Mouse (Mus musculus) spleen, postnatal 36 days (tissue): Measurements from ENCODE around the gene Wars2.
A peak's percentile ranks its signal among the peaks of the same experiment; 100 is the strongest.

Experiments used
- DNase-seq, 2 experiments: peaks; one replicate each; pipeline ENCODE4 v3.0.0; 2022; ENCODE audit warnings: low spot score in 2 of 2, mixed read lengths in 1 of 2

Wars2 gene

DNA sequence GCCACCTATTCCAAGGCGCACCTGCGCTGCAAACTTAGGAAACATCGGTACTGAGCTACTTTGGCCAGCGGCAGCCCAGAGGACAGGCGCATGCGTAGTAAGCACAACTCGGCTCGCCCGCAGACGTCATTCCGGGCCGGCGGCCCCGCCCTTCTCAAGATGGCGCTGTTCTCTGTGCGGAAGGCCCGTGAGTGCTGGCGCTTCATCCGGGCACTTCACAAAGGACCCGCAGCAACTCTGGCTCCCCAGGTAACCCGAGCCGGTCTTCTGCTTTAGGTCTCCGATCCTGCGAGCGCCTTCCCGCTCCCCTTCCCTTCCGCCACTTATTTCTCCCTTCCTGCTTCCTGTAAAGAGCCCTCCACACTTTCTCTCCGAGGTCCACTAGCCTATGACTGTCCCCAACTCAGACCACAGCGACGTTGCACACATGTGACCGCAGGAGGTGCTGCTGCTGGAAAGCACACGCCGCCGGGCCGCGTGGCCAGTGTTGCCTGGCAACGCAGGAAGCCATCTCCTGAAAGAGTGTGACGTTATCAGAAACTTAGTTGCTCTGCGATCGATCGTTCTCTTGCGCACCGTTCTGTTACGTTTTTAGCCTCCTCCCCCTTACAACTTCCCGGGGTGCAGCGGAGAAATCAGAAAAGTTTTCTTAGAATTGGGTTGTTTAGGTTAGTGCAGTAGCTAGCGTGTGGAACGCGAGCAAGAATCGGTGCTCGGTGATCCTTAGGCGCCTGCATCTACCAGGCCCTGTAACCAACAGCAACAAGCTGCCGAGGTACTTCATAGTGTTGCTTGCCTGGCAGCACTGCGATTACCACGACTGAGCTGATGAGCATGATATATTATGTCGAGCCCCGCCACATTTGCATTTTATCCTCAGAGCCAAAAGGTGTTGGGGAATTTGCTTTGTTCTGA, at the start of gene Wars2:
Wars2 (plus strand) TSS at position 129 of the 915 bp plus-strand sequence.
- DNase-seq, result peak; percentile 88 to 90

DNA sequence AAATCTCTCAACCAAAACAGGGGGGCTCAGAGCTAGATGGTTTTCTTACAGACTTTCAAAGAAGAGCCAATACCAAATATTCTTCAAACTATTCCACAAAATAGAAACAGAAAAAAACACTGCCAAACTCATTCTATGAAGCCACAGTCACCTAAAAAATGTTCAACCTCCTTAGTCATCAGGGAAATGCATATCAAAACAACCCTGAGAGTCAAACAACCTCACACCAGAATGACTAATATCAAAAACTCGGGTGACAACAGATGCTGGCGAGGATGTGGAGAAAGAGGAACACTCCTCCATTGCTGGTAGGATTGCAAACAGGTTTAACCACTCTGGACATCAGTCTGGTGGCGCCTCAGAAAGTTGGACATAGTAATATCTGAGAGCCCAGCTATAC, 44.1 kb upstream of the Wars2 start:
- DNase-seq, result no peak

DNA sequence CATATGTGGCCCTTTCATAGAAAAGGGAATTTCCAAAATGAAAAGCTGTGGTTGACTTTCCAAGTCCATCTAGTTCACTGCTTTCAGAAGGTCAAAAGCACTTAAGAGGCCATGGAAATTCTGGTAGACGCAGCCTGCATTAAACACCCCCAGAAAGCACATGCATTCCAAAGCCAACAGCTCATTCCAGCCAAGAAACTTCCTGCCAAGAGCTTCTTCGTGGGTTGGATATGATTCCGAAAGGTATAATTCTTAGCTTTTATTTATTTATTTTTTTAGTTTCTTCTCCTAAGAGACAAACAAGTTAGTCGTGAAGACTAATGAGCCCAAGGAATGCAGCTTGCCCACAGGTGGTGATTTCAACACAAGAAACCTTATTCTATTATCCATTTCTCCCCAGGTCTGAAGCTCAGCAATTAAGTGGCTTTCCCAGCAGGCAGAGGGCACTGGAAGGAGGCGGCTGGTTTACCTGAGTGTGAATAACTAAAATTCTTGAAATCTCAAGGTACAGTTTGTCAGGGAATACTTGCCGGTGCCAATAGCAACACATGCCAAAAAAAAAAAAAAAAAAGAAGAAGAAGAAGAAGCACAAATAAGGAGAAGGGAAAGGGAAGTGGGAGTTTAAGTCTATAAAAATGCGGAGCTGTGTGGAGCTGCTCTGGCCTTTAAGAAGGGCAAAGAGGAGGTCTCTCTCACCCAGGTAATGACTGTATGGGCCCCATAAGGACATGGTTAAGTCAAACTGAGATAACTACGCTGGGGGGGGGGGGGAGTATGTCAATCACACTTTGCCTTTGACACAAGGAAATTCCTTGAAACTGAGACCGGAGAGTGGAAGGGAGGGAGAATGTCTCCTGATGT, 30.3 kb upstream of the Wars2 start:
- DNase-seq, result no peak

DNA sequence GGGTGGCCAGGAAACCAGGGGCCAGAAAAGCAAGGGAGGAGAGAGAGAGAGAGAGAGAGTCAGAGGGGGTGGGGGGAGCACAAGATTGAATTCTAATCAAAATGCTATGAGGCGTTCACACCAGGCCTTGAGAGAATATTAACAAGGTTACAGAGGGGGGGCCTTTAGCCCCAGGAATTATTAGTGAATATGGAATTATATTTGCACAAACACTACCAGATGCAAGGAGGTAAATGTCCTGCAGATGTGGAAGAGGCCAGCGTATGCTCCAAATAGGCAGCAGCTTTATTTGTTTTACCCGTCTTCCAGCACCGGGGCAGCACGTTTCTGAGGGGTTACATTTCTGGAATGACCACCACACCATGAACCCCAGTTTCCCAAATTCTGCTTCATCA, 29.7 kb upstream of the Wars2 start:
- no peak for DNase-seq

DNA sequence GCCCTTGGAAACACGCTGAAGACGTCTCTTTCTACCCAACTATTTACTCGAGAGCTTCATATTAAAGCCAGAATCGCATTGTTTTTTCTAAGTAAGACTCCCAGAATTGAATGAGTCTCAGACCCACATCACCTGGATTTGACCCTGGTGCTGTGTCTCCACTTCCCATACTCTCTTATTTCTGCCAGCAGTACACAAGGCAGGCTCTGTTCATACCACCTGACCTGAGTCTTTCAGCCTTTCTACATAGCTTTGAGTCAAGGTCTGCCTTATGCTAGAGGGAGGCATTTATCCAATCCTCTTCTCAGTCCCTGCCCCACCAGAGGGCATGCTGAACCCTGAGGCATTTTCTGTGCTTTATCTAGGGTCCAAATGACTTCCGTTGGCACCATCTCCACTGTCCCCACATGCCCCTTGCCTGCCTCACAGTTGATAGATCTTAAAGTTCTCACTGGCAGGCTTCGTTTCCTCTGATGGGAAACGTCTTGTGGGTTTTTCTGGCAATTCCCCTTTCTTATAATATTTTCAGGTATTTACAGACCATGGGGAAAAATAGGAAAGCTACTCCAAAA, 27.5 kb upstream of the Wars2 start:
- DNase-seq, result no peak

DNA sequence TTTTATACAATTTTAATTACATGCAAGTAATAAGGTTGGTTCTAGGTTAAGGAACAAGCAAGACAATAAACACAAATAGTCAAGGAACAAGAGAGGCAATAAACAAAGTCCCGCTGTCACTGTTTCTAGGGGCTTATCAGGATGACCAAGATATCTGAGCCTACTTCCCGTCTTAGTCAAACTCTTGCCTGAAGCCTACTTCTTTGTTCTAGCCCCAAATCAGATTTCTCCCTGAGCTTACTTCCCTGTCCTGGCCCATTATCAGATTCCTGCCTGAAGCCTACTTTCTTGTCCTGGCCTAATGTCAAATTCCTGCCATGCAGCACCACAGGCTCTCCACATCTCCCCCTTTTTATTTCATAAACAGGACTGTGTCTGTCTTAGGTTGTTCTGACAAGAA, 19.9 kb upstream of the Wars2 start:
- DNase-seq, result no peak

DNA sequence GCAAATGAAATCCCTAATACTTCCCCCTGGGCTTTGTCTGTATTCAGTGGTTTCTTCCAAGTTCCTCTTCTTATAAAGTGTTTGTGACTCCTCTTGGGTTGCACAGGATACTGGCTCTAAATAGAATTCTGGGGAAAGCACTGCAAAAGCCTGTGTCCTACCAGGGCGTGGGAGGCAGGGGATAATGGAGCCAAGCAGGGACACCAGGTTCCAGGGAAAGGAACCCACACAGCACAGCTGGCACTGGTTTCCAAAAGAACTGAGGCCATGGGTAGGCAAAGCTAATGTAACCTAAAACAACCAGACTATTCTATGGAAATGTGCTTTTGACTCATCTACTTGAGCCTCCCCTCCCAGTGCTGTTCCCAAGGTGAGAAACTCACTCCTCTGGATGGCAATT, 10.3 kb upstream of the Wars2 start:
- DNase-seq, result no peak

DNA sequence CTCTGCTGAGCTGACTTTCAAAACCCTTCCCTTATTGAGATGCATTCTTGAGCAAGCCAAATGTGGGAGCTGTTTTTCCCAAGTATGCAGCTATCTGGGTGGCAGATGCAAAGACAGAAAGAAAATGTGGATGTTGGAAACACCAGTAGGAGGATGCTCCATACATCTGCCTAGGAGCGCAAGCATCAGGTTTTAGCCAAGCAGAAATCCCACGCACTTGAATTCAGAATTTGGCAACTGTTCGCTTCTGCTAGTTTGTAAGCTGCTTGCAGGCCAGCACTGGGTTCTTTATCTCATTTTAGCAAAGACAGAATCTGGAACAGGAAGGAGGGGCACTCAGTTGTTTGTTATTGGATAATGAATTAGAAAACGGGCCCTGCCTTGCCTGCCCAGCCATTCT, 8.9 kb upstream of the Wars2 start:
- no peak for DNase-seq

DNA sequence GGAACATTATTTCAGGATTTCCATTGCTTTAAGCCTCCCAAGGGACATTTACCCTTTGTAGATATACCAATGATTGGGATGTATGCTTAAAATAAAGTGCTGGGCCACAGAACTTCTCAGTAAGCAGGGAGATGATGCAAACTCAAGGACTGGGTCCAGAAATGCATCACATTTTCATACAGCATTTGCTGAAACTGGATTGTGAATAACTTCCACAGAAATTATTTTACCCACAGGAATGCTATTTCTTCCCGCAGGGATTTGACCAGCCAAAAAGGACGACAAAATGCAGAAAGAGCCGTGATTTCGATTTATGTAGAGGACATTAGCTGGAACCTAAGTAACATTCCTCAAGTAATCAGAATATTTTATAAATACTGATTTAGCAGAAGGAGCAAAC, 7.0 kb upstream of the Wars2 start:
- DNase-seq, result no peak

DNA sequence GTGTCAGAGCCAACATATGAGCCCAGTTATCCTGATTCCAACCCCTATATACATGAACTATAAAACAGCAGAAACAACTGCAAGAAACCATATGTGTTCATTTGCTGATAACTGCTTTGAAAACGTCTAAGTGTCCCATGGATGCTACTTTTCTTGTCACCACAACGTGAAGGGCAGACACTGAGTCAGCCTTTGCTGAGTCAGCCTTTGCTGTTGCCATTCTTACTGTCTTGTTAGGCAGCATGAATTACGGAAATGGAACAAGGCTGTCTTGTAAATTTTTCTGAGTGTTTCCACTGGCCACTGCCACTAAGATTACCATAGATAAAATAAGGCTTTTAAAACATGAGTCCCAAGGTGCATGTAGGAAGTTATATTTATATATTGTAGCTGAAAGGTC, 7.0 kb downstream of the Wars2 start:
- DNase-seq, result no peak

DNA sequence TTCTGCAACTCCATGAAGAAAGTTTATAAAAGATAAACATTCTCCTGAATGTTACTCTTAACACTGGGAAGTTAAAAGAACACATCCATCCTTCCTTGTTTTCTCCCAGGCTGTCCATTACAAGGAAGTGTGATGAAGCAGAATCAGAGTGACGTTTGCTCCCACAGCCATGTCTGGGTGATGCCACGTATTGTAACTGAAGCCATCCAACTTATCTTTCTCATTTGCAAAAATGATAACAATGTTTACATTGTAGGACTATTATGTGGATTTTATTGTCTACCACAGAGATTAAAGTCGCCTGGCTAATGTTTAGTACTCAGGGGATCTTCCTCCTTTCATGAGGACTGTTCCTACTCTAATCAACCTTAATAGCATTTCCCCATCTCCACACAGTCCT, 8.2 kb downstream of the Wars2 start:
- no peak for DNase-seq

DNA sequence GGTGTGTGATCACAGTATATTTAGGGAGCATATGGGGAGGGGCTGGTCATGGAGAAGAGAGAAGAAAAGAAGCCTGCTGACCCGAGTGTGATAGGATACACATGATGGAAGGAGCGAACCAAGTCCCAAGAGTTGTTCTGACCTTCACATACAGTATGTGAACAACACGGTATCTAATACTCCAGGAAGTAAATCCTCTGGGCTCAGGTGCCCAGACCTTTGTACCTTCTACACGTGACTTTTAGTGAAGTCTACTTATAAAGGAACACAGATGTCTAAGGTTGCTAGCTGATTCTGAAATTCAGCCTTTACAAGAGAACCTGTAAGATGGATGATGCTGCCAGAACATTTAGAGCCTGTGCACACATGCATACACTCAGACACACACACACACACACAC, 15.4 kb downstream of the Wars2 start:
- no peak for DNase-seq

DNA sequence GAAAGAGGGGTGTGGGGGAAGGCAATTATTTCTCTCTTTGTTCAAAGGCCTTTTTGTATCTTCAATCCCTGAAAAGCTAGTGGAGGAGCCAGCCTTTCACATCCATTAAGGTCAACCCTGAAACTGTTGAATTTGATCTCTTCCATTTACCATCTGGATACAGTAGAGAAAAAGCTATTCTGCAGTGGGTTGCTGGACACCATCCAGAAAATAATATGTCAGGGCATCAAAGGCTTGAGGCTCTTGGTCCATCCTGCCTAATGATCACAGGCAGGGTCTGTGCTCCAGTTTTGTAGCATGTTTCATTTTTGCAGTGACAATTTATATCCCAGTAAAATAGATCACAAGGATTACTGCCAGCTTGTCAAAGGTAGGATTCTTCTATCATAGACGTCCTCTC, 16.1 kb downstream of the Wars2 start:
- no peak for DNase-seq

DNA sequence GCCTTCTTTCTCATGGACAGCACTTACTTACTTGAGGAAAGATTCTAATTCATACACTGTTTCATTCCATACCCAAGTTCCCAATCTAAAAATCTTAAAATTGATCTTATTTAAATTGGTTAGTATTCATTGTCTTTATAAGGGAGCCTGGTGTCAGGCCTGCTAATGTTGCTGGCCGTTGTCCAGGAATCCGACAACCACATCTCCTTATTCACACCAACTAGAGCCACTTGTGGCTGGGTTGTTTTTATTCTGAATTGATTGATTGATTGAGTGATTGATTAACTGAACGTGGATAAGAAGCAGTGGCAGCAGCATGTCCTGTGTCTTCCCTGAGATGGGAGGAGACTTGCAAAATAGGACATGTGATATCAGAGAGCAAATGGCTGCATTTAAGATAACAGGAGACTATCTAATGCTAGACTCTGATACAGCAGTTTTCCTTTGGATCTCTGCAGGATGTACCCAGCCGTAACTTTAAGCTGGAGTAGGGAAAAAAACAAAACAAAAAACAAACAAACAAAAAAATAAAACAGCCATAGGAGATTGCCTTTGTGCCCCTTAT, 16.7 kb downstream of the Wars2 start:
- no peak for DNase-seq

DNA sequence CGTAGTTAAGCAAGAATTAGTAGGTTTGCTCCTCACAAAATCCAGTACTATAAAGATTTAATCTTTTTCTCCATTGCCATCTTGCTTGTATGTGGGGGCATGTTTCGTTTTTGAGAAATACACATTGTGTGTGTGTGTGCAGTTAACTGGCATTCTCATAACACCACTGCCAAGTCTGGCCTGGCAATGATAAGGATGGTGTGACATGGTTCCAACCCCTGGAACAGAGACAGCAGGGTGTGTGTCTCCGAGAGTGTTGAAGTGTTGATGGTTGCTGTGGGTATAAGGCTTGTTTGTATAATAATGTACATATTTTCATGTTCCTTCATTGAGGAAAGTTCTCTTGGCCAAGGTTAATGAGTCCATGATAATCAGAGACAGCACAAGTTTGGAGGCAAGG, 19.1 kb downstream of the Wars2 start:
- no peak for DNase-seq

DNA sequence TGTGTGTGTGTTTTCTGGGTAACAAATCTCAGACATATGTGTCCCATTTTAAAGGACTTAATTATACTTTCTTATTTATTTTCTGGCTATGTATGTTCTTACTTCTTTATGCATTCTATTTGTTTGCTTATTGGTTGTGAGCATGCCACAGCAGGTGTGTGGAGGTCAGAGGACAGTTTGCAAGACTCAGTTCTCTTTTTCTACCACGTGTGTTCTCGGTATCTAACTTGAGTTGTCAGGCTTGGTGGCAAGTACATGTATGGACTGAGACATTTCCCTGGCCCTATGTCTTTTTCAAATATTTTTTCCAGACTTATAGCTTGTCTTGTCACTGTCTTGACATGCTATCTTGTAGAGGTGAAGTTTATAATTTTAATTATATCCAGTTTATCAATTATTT, 21.3 kb downstream of the Wars2 start:
- DNase-seq, result no peak

DNA sequence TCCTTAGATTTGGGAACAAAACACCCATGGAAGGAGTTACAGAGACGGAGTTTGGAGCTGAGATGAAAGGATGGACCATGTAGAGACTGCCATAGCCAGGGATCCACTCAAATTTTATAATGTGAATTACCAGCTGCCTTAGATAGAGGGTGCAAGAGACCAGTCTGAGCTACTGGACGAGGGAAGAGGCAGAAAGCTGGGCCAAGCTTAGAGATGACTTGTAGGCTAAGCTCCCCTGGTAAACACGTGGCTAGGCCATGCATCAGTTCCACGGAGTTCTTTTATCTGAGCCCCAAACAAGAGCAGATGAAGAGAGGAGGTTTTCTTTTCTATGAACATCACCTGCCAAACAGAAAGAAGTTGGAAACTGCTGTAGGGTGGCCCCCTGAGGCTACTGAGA, 26.9 kb downstream of the Wars2 start:
- DNase-seq, result no peak

DNA sequence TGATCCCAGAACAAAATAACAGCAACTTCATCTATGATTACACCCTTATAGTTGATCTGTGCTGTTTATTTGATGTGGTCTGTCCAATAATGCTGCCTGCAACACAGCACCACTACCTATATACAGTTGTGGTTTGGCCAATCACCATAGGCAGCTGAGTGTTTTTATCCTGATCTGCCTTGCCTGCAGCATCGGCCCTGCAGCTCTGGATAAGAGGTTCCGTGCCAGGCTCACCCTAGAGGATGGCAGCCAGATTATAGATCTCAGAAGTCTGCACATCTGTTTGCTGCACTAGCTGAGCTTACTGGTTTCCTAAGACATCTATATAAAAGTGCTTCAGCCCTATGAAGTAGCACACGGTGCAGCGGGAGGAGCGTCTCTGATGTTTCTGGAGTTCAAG, 32.3 kb downstream of the Wars2 start:
- DNase-seq, result peak; percentile 14 to 25

DNA sequence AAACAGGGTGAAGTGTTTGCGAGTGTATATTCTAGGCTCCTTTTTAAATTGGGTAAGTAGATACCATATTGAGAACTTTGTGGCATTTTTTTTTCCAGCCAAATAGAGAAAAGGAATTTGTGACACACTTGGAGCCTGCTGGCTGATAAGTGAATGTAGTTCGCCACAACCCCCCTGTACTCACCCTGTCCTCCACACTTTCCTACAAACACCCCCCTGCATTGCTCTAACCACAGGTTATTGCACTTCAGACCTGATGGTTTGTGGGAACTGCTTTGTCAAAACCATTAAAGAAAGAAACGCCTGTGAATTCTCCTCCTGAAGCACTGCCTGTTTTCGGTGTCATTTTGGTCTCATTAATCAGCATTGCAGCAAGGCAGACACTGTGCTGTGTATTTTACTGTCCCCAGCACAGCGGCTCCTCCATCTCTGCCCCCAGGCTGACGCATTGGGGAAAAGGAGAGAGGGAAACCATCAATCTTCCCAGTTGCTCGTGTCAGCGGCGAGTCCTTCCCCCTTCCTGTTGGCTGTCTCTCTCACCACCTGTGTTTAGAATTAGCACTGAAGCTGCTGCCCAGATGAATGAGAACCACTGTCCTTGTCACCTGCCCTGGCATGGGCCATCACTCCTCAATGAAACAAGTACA, 33.9 kb downstream of the Wars2 start:
- no peak for DNase-seq

DNA sequence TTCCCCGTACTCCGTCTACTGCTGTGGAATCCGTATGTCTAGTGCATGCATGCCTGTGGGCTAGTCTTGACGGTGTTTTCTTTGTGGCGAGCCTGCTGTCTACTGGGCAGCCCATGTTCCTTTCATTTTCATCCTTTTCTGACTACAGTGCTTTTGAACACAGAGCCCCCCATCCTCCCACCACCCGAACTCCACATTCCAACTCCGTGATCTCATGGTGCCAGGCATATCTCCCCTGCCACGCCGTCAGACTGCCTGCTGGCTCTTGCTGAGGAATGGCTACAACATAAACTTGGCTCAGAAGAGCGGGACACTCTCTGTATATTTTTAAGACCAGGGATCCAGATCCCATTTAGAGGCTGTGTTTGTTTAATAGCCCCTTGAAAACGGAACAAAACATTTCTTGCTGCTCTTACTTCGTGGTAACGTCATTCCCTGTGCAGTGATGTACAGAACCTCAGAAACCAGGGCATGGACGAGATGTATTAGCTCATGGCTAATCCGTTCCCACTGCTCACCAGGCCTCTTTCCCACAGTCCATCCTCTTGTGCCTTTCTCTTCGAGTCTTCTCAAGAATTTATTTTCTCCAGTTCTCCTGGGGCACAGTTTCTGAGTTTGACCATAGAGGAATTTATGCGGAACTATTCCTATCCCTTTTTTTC, 42.6 kb downstream of the Wars2 start:
- no peak for DNase-seq

DNA sequence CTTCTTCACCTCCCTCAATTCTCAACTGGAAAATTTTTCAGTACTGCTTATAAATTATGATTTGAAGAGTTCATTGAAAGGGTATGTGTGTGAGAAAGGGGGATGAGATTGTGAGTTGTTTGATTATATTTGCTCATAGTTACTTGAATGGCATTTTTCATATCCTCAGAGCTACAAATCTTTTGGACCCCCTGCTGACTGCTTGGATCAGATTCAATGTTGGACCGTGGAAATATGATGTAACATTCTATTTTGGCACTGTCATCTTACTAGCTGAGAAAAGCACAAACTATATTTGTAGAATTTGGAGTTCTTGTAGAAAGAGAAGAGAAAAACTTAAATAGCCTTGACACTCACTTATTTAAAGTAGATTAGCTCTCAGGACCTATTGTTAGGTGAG, 43.5 kb downstream of the Wars2 start:
- DNase-seq, result no peak
